Mouse (Mus musculus): ENCODE data around the gene Vwde.

DNA sequence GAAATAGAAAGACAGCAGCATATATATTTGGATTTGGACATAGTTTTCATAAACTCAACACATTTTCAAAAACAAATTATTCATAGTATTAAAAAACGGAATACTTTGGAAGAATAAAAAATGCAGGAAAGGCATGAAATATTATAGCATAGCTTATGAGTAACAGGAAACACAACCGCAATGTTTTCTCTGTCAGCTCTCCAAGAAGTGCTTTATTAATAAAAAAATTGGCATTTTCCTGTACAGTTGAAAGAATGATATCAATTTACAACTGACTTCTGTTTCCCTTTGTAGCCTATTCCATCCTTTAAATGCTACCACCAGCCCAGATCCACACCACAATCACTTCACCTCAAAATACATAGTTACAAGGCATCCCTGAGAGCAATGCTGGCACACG is 44.7 kb downstream of the Vwde start:
- TF ChIP-seq TAL1 (conservative IDR thresholded peaks at IDR 0.05; ENCODE audit: low read depth, low read length) (no peak), CTCF (IDR thresholded peaks at IDR 0.05; ENCODE audit: low read depth, low read length) (no peak), GATA2 (IDR thresholded peaks at IDR 0.05; ENCODE audit: borderline replicate concordance, low read depth, low read length) (no peak)
